Mouse (Mus musculus): ENCODE data around the gene Rab19. TPM values are rescaled to one million over a fixed set of nuclear protein-coding genes. Genes with fewer than 3 reads are reported as not detected.
"Not testable (repeated sequence)": the region's sequence is repeated elsewhere in the genome, so short reads cannot be mapped to it uniquely, and the experiment has no call there.

Gene Rab19
- total RNA-seq (2021), result not detected
- long read RNA-seq, experiment 1, result 0 reads
- long read RNA-seq, experiment 2, result 0 reads

DNA sequence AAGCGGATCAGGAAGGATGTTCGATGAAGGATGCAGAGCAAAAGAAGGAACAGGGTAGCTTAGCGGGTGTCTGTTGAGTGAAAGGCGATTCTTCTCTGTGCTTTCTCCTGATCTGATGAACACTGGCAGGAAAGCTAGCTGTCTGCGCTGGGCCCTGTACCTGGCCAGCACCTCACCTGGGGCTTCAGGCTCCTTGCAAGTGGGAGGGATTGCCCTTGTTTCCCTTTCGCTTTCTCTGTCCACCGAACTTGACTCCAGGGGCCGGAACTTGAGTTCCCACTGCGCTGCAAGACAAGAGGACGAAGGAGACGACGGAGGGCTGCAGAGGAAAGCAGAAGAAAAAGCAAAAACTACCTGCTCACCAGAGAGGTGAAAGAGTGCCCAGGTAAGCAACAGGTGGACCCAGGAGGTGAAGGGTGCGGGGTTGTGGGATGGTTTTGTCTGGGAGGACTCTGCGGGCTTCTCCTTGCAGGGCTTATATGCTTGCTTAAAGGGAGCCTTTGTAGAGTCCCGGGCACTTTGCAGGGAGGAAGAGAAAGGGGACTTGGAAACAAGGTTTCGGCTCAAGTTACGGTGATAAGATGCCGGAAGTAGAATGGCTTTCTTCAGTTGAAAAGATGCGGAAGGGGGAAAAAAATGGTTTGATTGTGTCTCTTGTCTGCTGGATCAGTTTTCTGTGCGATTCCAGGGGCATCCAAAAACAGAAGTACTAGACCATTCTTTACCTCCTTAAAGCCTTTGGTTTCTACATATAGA, at the start of gene Rab19:
Gene Rab19 (plus strand): TSS at position 51 of the 756 bp plus-strand sequence.
- intact Hi-C loops (cut with DNase I), result no loop called here

DNA sequence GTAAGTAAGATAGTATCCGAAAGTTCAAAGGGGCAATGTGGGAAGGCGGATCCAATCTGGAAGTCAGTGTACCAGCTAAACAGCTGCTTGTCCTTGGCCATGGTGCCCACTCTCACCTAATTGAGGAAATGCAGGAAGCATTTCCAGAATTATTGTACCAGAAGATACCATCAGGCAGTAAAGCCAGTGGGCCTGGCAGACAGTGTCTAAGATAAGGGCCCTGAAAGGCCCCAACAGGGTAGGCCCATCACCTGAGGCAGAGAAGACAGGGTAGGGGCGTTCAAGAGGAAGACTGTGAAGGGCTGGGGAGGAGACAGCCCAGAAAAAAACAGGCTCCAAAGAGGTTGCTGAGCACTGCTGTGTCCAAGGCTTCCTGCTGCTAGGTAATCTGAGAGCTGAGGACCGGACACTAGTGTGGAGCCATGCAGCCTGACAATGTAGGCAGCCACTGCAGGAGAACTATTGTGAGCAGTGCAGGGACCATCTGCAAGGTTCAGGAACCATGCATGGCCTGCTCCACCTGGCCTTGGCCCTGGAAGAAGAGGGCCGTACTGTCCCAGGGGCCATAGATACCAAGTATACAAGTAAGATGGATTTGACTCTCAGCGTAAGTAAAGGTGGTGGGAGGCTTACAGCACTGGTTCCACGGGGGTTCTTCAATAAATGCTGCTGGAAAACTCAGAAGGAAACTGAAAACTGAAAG, 48.8 kb upstream of the Rab19 start:
- no peak for DNase-seq
- intact Hi-C loops (cut with DNase I), result no loop called here

More for the DNA sequence above, at the start of gene Rab19:
- DNase-seq, result no peak

DNA sequence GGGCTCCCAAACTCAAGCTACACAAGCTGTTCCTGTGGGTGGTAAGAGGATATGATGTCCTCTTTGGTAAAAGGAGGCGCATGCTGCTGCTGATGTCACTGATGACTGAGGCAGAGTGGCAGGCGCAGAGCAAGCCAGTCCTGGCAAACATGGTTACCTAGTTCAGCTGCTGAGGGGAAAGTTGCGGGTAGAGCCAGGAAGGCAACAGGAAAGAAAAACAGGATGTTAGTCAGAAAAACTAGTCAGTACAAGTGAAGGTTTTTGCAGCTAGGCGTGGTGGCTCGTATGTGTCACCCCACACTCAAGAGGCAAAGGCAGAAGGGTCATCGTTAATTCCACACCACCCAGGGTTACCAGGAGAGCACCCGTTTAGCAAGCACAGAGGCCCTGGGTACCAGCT, 46.8 kb upstream of the Rab19 start:
- DNase-seq, result no peak
- intact Hi-C loops (cut with DNase I), result no loop called here

DNA sequence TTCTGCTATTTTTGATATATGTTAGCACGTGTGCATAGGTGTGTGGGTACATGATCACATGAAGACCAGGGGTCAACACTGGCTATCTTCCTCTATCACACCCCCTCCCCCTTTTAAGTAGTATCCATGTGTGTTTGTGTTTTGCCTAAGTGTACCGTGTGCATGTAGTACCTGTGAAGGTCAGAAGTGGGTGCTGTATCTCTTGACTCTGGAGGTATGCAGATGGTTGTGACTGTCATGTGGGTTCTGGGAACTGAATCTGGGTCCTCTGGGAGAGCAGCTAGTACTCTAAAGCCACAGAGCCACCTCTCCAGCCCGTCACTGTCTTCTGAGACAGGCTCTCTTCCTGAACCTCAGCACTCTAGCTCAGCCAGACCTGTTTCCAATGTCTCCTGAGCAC, 46.1 kb upstream of the Rab19 start:
- intact Hi-C loops (cut with DNase I), result no loop called here
- no peak for DNase-seq

DNA sequence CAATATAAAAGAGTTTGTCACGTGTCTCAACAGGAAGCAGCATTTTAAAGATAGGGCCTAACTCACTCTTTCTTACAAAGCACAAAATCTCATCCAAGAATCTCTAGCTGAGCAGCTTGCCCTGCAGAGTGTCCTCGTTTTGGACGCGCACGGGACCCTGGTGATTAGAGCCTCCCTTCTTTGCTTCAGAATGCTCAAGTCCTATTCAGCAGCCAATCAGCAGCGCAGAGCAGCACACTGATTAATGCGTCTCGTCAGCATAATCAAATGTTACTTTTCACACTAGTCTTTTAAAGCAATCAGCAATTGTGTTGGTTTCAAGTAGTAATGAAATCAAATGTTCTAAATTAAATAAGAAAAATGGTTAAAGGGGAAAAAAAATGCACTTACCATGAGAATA, 42.6 kb upstream of the Rab19 start:
- no peak for DNase-seq
- intact Hi-C loops (cut with DNase I), result no loop called here

GRCm38 (mm10) chr6:39341798-39342197, 39.2 kb upstream of the Rab19 start:
- intact Hi-C loops (cut with DNase I), result loop anchor here (5.0 kb wide), 2 partner anchors 134 to 194 kb away; partner anchors contain the start of gene Kdm7a
- DNase-seq, result no peak

DNA sequence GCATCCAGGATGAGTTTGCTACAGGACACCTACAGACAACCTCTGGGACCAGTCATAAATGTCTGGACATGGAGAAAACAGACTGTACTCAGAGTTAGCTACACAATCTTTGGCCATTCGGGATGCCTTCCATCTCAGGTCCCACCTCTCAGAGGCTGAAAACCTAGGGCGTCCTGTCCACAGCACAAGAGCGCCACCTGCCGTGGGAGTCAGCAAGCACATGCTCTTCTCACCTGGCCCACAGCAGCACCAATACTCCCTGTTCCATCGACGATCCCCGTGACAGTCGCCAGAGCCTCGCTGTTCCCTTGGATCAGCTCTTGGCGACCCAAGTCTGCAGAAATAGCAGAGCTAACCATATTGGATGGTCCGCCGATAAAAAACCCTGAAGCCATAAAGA, 37.0 kb upstream of the Rab19 start:
- intact Hi-C loops (cut with DNase I), result loop anchor here (5.0 kb wide), 2 partner anchors 137 to 197 kb away; partner anchors contain the start of gene Kdm7a

DNA sequence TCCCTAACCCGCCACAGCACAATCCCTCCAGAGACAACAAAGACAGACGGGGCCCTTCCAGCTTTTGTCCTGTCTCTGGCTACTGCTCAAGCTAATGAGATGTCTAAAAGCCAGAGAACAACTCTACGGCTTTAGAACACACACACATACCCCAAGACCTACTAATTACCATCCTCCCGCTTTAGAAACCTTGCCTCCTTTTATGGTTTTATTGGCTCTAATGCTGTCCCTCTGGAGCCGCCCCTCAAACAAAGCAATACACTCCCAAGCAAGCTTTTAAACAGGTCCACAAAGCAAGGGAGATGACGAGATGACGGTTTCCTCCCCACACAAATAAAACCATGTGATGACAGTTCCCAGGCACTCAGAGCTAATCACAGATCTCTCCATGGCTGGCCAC, 35.5 kb upstream of the Rab19 start:
- intact Hi-C loops (cut with DNase I), result loop anchor here (5.0 kb wide), 1 partner anchor 158 kb away; no protein-coding TSS in a partner anchor
- no peak for DNase-seq

More for the DNA sequence above, 37.0 kb upstream of the Rab19 start:
- peak; percentile 73 to 81 for DNase-seq

- no peak for DNase-seq
- intact Hi-C loops (cut with DNase I), result loop anchor here (5.0 kb wide), 1 partner anchor 160 kb away; no protein-coding TSS in a partner anchor
Observed at GRCm38 (mm10) chr6:39346991-39347501, 33.9 kb upstream of the Rab19 start.

- intact Hi-C loops (cut with DNase I), result loop anchor here (5.0 kb wide), 1 partner anchor 161 kb away; no protein-coding TSS in a partner anchor
- DNase-seq, result no peak
Observed at GRCm38 (mm10) chr6:39347880-39348814, 32.8 kb upstream of the Rab19 start.

DNA sequence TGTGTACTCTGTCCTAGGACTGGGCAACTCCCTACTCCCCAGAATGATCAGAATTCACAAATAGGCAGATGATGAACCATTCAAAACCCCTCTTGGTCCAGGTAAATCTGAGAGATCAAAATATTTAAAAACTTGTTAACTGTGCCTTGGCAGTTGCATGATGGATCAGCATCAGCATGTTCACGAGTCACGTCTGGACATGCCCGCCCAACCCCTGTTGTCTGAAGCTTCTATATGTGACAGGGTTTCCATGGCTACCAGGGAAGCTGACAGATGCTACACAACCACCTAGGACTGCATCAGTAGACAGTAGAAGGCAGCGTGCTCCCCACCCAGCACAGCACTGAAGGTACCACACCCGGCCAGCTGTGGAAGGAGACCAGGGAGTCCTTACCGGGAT, 32.0 kb upstream of the Rab19 start:
- intact Hi-C loops (cut with DNase I), result loop anchor here (5.0 kb wide), 1 partner anchor 162 kb away; no protein-coding TSS in a partner anchor
- no peak for DNase-seq

DNA sequence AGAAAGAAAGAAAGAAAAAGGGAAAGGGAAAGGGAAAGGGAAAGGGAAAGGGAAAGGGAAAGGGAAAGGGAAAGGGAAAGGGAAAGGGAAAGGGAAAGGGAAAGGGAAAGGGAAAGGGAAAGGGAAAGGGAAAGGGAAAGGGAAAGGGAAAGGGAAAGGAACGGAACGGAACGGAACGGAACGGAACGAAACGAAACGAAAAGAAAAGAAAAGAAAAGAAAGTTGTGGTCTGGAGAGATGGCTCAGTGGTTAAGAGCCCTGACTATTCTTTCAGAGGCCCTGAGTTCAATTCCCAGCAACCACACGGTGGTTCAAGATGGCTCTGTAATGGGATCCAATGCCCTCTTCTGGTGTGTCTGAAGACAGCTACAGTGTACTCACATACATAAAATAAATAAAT, 21.8 kb upstream of the Rab19 start:
- intact Hi-C loops (cut with DNase I), result not testable (repeated sequence)

GRCm38 (mm10) chr6:39362684-39363083, 18.3 kb upstream of the Rab19 start:
- DNase-seq, result no peak
- intact Hi-C loops (cut with DNase I), result no loop called here

More for the DNA sequence above, 21.8 kb upstream of the Rab19 start:
- DNase-seq, result not testable (repeated sequence)

- intact Hi-C loops (cut with DNase I), result no loop called here
- DNase-seq, result no peak
Observed at GRCm38 (mm10) chr6:39369631-39370030, 11.3 kb upstream of the Rab19 start.

- DNase-seq, result no peak
- intact Hi-C loops (cut with DNase I), result no loop called here
Observed at GRCm38 (mm10) chr6:39372042-39372441, 8.9 kb upstream of the Rab19 start.

- intact Hi-C loops (cut with DNase I), result no loop called here
- peak; percentile 11 to 19 for DNase-seq
Observed at GRCm38 (mm10) chr6:39372727-39373126, 8.2 kb upstream of the Rab19 start.

DNA sequence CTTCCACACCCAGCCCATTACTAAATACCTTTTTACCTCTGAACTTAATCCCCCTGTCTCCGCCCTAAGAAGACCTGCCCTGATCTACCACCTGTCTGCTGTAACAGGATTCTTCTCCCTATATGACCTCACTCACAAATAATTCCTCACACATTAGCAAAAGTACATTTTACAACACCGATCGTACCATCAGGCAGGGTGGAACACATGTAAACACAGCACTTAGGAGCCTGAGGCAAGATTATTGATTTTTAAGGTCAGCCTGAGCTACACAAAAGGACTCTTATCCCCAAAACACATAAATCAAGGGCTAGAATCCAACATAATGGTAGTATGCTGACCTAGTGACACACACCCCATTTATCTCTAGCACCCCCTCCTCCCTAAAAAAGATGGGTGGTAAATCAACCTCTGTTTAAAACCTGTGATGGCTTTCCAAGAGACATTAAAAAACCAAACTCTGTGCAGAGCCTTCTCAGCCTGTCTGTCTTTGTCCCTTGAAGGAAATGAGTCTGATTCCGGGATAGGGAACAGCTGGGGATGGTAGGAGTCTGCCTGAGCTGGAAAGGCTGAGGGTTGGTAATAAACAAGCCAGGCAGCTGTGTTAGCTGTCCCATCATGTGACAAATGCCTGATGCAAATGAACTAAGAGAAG, 7.5 kb upstream of the Rab19 start:
- no peak for DNase-seq
- intact Hi-C loops (cut with DNase I), result no loop called here

GRCm38 (mm10) chr6:39376775-39377174, 4.2 kb upstream of the Rab19 start:
- intact Hi-C loops (cut with DNase I), result no loop called here
- DNase-seq, result no peak

DNA sequence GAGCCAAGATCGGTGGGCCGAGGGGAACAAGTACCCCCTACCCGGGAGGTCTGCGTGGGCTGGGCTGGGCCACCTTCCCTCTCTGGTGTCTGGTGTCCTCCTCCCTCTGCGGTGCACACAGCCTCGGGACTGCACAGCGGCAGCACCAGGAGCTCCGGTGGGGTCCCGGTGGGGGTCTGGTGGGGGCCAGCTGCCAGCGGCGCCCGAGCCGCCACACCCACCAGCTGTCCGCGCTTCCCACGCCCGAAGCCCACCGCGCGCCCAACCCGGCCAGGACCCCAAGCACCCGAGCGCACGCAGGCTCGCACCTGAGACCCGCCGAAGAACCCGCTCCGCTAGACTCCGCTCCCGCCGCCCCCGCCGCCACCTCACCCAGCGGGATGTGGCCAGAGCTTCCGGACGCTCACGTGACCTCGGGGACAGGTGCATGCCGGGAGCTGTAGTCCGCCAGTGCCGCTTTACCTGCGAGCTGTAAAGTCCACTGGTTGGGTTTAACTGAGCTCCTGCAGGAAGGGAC, 3.6 kb upstream of the Rab19 start, which contains the start of gene Slc37a3:
Gene Slc37a3 (minus strand): TSS at position 365 of the 517 bp plus-strand sequence.
- intact Hi-C loops (cut with DNase I), result no loop called here
- DNase-seq, result peak; percentile 73 to 81

Measured in gastrocnemius, postnatal 36 days (tissue).